Mouse (Mus musculus) hindbrain, embryonic 16.5 days (tissue): ENCODE results near the gene Ecd. TPM values are rescaled to one million over a fixed set of nuclear protein-coding genes. Genes with fewer than 3 reads are reported as not detected.
"Not testable (repeated sequence)": the region's sequence is repeated elsewhere in the genome, so short reads cannot be mapped to it uniquely, and the experiment has no call there.

Experiments
- ATAC-seq: fragments of 200-750 bp; cut with Nextera tagmentation; 2 replicates; pipeline ENCODE4 v1.8.0; 2017; ENCODE audit warnings: moderate TSS enrichment, moderate library complexity
- H3K27ac ChIP-seq: fragments of 300-500 bp; sonication (generic); 2 replicates; pipeline ENCODE4 v1.5.1; 2014; ENCODE audit warnings: low read depth, mild to moderate bottlenecking, control low read depth, low read length, moderate library complexity
- H3K27me3 ChIP-seq: fragments of 300-500 bp; sonication (generic); replicated peaks from 2 replicates; pipeline ENCODE4 v1.6.1; 2014; ENCODE audit warnings: low read length; ENCODE audit not compliant: control insufficient read depth, insufficient read depth
- H3K36me3 ChIP-seq: fragments of 300-500 bp; sonication (generic); 2 replicates; pipeline ENCODE4 v1.6.1; 2014; ENCODE audit warnings: mild to moderate bottlenecking, low read length, moderate library complexity, mixed read lengths; ENCODE audit not compliant: control insufficient read depth, insufficient read depth
- H3K4me1 ChIP-seq: fragments of 300-500 bp; sonication (generic); 2 replicates; pipeline ENCODE4 v1.6.1; 2014; ENCODE audit warnings: low read depth, low read length; ENCODE audit not compliant: control insufficient read depth, insufficient read depth
- H3K4me2 ChIP-seq: fragments of 300-500 bp; sonication (generic); 2 replicates; pipeline ENCODE4 v1.6.1; 2014; ENCODE audit warnings: mild to moderate bottlenecking, low read length, control low read depth, moderate library complexity
- H3K4me3 ChIP-seq: fragments of 300-500 bp; sonication (generic); 2 replicates; pipeline ENCODE4 v1.5.1; 2014; ENCODE audit warnings: mild to moderate bottlenecking, low read length, control low read depth, moderate library complexity
- H3K9ac ChIP-seq: fragments of 300-500 bp; sonication (generic); 2 replicates; pipeline ENCODE4 v1.6.1; 2014; ENCODE audit warnings: low read depth, mild to moderate bottlenecking, control low read depth, low read length, moderate library complexity
- H3K9me3 ChIP-seq: fragments of 300-500 bp; sonication (generic); 2 replicates; pipeline ENCODE4 v1.6.1; 2014; ENCODE audit warnings: mild to moderate bottlenecking, low read length, moderate library complexity; ENCODE audit not compliant: control insufficient read depth
- WGBS: fragments of 180-500 bp; shearing (Covaris S2); extraction: QIAGEN DNeasy Blood & Tissue Kit; methylation state at CpG from one replicate; pipeline ENCODE4 v1.1.7; 2014; 5-methylcytosine and 5-hydroxymethylcytosine counted together
- polyA plus RNA-seq: library from polyadenylated mRNA; unstranded; fragments of >200 nt; fragmentation: Nextera tagmentation; extraction: Ambion mirVana; gene quantifications from 2 replicates; pipeline ENCODE4 v1.2.1, GENCODE M21; 2015

Ecd gene
- polyA plus RNA-seq, 1 experiment from 2014 or later: 46.5 TPM

DNA sequence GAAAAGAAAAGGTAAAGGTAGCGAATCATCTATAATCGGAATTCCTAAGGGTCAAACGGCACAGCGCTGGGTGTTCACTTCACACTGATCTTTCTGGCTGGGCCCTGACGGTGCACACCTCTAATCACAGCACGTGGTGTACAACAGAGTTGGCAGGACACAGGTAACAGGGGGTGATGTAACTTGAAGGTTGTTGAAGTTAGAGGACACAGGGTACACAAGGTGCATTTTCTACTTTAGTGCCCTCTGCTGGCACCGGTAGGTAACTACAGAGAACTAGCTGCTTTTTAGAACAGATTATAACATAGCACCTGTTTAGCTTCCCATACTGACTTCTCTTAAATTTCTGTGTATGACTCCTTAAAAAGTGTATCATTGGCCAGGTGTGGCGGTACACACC, 7.8 kb downstream of the Ecd start:
- no peak overlapping the region for H3K4me2 ChIP-seq
- H3K27me3 ChIP-seq: no peaks in the 10 kb centered on the region
- no peak overlapping the region for H3K9ac ChIP-seq
- no peak overlapping the region for H3K27ac ChIP-seq
- no peaks in the 10 kb centered on the region for H3K4me1 ChIP-seq
- H3K4me3 ChIP-seq: no peak overlapping the region
- 0 out of 2 replicates have a peak, but pooled peaks have one; percentile 30 for ATAC-seq
- WGBS: 86% methylated on average over 8 of the region's 8 CpGs
- H3K9me3 ChIP-seq: no peaks in the 10 kb centered on the region
- peaks cover 13% of the 10 kb centered on the region for H3K36me3 ChIP-seq

GRCm38 (mm10) chr14:20339415-20339814, 8.5 kb downstream of the Ecd start:
- Histone ChIP-seq H3K4me1 (no peaks in the 10 kb centered on the region), H3K9me3 (no peaks in the 10 kb centered on the region), H3K27ac (no peak overlapping the region), H3K4me2 (no peak overlapping the region), H3K27me3 (no peaks in the 10 kb centered on the region), H3K4me3 (no peak overlapping the region), H3K9ac (no peak overlapping the region), H3K36me3 (peaks cover 9% of the 10 kb centered on the region)
- WGBS: 97% methylated on average over 5 of the region's 5 CpGs
- no peak for ATAC-seq

DNA sequence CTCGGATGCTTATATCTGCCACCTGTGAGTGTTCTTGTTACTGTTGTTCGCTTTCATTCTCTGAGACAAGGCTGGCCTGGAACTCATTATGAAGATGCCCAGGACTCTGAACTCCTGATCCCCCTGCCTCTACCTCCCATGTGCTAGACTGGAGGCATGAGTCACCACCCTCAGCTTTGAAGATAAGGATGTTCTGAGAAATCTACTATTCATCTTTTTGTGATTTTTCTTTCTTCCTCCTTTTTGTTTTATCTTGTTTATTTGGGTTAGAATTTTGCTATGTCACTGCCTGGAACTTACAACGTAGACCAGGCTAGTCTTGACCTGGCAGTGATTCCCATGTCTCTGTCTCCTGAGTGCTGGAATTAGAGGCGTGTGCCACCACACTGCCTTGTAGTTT, 16.6 kb downstream of the Ecd start:
- H3K27me3 ChIP-seq: no peaks in the 10 kb centered on the region
- peaks cover 33% of the 10 kb centered on the region for H3K36me3 ChIP-seq
- no peaks in the 10 kb centered on the region for H3K4me1 ChIP-seq
- no peaks in the 10 kb centered on the region for H3K9me3 ChIP-seq
- no peak overlapping the region for H3K27ac ChIP-seq
- no peak overlapping the region for H3K4me3 ChIP-seq
- no peak overlapping the region for H3K9ac ChIP-seq
- H3K4me2 ChIP-seq: no peak overlapping the region
- ATAC-seq: no peak
- WGBS: 94% methylated on average over 4 of the region's 4 CpGs

- Histone ChIP-seq H3K36me3 (peaks cover 33% of the 10 kb centered on the region), H3K27ac (no peak overlapping the region), H3K4me3 (no peak overlapping the region), H3K9ac (no peak overlapping the region), H3K4me1 (no peaks in the 10 kb centered on the region), H3K9me3 (no peaks in the 10 kb centered on the region), H3K27me3 (no peaks in the 10 kb centered on the region), H3K4me2 (no peak overlapping the region)
- ATAC-seq: no peak
- 78% methylated on average over 9 of the region's 9 CpGs for WGBS
Measured at GRCm38 (mm10) chr14:20328474-20328873, 19.4 kb downstream of the Ecd start.

DNA sequence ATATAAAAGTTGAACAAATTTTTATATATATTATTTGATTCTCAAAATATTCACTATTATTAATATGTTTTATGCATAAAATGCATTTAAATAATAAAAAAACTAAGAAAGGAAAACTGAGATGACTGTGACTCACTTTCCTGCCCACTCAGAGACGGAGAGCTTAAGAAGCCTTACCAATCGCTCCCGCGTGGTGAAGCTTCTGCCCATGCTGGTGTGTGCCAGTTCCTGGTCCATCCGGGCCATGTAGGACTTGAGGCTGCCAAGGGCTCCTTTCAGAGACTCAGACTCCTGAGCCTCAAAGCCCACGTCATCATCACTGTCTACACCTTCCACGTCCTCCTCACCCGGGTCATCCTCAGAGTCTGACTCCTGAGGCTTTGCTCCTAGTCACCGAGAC, 23.7 kb downstream of the Ecd start:
- Histone ChIP-seq H3K4me1 (no peaks in the 10 kb centered on the region), H3K4me3 (no peak overlapping the region), H3K36me3 (peaks cover 34% of the 10 kb centered on the region), H3K4me2 (no peak overlapping the region), H3K9ac (no peak overlapping the region), H3K9me3 (no peaks in the 10 kb centered on the region), H3K27me3 (no peaks in the 10 kb centered on the region), H3K27ac (no peak overlapping the region)
- WGBS: 95% methylated on average over 9 of the region's 9 CpGs
- no peak for ATAC-seq

DNA sequence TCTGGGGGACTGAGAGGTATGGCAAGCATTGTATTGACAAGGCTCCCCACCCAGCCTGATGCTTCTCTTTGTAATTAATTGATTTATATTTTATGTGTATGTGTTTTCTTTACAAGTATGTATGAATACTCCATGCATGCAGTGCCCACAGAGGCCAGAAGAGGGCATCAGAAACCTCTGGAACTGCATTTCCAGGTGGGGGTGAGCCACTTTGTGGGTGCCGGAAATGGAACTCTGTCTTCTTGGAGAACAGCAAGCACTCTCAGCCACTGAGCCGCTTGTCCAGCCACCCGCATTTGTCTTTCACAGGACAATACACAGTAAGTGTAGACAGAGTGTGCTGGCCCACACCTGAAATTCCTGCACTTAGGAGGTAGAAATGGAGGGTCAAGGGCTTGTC, 28.5 kb downstream of the Ecd start:
- H3K36me3 ChIP-seq: peaks cover 15% of the 10 kb centered on the region
- no peak overlapping the region for H3K4me2 ChIP-seq
- no peaks in the 10 kb centered on the region for H3K9me3 ChIP-seq
- H3K27me3 ChIP-seq: no peaks in the 10 kb centered on the region
- H3K27ac ChIP-seq: no peak overlapping the region
- no peak overlapping the region for H3K4me3 ChIP-seq
- H3K9ac ChIP-seq: no peak overlapping the region
- no peaks in the 10 kb centered on the region for H3K4me1 ChIP-seq
- ATAC-seq: no peak
- WGBS: 81% methylated on average over 3 of the region's 3 CpGs

- Histone ChIP-seq H3K4me1 (no peaks in the 10 kb centered on the region), H3K4me2 (no peak overlapping the region), H3K4me3 (no peak overlapping the region), H3K27ac (no peak overlapping the region), H3K9ac (no peak overlapping the region), H3K27me3 (no peaks in the 10 kb centered on the region), H3K9me3 (no peaks in the 10 kb centered on the region), H3K36me3 (0 out of 2 replicates have a peak, but pooled peaks cover 3% of the 10 kb centered on the region)
- no peak for ATAC-seq
- 90% methylated on average over 1 of the region's 1 CpGs for WGBS
Measured at GRCm38 (mm10) chr14:20315137-20315536, 32.8 kb downstream of the Ecd start.

DNA sequence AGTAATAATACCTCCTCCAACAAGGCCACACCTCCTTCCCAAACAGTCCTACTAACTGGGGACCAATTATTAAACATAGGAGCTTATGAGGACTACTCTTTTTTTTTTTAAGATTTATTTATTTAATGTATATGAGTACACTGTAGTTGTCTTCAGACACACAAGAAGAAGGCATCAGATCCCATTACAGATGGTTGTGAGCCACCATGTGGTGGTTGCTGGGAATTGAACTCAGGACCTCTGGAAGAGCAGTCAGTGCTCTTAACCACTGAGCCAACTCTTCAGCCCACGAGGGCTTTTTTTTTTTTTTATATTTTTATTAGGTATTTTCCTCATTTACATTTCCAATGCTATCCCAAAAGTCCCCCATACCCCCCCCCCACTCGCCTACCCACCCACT, 42.8 kb downstream of the Ecd start:
- H3K9ac ChIP-seq, H3K9me3 ChIP-seq, H3K27me3 ChIP-seq, H3K4me2 ChIP-seq, H3K4me1 ChIP-seq, ATAC-seq, H3K4me3 ChIP-seq, H3K36me3 ChIP-seq, H3K27ac ChIP-seq: not testable (repeated sequence)
- 69% methylated on average over 2 of the region's 2 CpGs for WGBS

DNA sequence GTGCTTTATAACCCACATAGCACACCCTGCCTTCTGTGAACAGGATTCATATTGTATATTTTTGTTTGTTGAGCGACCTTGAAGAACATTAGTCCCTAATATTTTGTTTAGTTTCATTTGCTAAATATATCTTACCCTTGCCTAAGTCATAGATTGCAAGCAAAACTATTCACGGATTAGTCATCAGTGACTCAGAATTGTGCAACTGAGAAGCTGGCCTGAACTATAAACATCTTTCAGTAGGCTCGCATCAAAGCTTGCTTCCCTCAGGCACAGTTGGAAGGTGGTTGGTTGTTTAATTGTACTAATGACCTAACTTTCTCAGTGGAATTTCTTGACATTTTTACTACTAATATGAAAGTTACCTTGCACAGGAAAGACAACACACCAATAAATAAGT, 49.8 kb downstream of the Ecd start:
- no peak overlapping the region for H3K4me2 ChIP-seq
- no peak overlapping the region for H3K4me3 ChIP-seq
- no peaks in the 10 kb centered on the region for H3K9me3 ChIP-seq
- no peak overlapping the region for H3K27ac ChIP-seq
- H3K27me3 ChIP-seq: no peaks in the 10 kb centered on the region
- WGBS: 83% methylated on average over 3 of the region's 3 CpGs
- peaks cover 4% of the 10 kb centered on the region for H3K4me1 ChIP-seq
- no peaks in the 10 kb centered on the region for H3K36me3 ChIP-seq
- ATAC-seq: no peak
- H3K9ac ChIP-seq: no peak overlapping the region

DNA sequence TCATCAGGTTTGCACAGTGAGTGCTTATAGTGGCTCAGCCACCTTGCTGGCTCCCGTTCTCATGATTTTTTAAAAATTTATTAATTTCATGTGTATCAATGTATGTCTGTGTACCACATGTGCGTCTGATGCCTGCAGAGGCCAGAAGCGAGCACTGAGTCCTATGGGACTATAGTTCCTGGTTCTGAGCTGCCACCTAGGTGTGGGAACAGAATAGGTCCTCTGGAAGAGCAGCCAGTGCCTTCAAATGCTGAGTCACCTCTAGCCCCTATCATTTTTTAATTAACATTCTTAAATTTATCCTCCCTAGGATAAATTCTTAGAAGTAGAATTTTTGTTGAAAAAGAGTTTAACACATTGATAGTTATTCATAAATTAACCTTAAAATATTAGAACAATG, 50.3 kb downstream of the Ecd start:
- no peak for ATAC-seq
- H3K27ac ChIP-seq: no peak overlapping the region
- no peaks in the 10 kb centered on the region for H3K9me3 ChIP-seq
- no peaks in the 10 kb centered on the region for H3K36me3 ChIP-seq
- no peak overlapping the region for H3K4me2 ChIP-seq
- peaks cover 4% of the 10 kb centered on the region for H3K4me1 ChIP-seq
- H3K4me3 ChIP-seq: no peak overlapping the region
- no peaks in the 10 kb centered on the region for H3K27me3 ChIP-seq
- no peak overlapping the region for H3K9ac ChIP-seq
- 81% methylated on average over 3 of the region's 3 CpGs for WGBS
